Mouse (Mus musculus): ENCODE measurements around the gene Tmprss13.

DNA sequence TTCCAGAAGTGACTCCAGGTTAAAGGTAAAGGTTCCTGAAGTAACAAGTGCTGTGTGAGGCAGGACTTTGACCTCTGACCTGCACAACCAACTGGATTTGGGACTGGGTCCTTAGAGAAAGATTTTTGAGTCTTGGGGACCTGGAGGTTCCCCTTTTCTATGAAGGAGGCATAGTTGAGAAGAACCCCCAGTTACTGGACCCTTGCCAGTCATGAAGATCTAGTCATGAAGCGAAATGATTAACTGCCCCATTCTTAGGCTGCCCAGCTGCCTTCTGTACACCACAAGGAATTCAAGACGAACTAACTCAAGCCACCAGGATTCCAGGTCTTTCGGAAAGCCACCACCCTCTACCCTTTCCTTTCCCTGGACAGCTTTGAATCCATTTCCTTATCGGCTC, 57.5 kb downstream of the Tmprss13 start:
- TF ChIP-seq ZC3H11A (IDR thresholded peaks at IDR 0.05; ENCODE audit: low read depth, low read length): no peak
- TF ChIP-seq TCF12 (IDR thresholded peaks at IDR 0.05; ENCODE audit: low read depth, low read length): no peak
- no peak for TF ChIP-seq EP300 (IDR thresholded peaks at IDR 0.05; ENCODE audit: low read length)
- TF ChIP-seq JUND (conservative IDR thresholded peaks at IDR 0.05; ENCODE audit: low read depth, low read length): no peak
- TF ChIP-seq USF1 (IDR thresholded peaks at IDR 0.05; ENCODE audit: low read depth, low read length): no peak
- no peak for TF ChIP-seq RCOR1 (conservative IDR thresholded peaks at IDR 0.05; ENCODE audit: low read depth, low read length)
- no peak for TF ChIP-seq POLR2A (IDR thresholded peaks at IDR 0.05; ENCODE audit: low read depth, low read length)
- no peak for TF ChIP-seq RAD21 (IDR thresholded peaks at IDR 0.05; ENCODE audit: low read depth, low read length)
- no peak for TF ChIP-seq ELF1 (IDR thresholded peaks at IDR 0.05; ENCODE audit: low read depth, low read length)
- TF ChIP-seq CTCF (conservative IDR thresholded peaks at IDR 0.05 in 1 of 2, IDR thresholded peaks at IDR 0.05 in 1 of 2; ENCODE audit: low read depth in 2 of 2, low read length in 2 of 2): no peak
- no peak for TF ChIP-seq E2F4 (IDR thresholded peaks at IDR 0.05; ENCODE audit: insufficient replicate concordance, low read depth, low read length)
- TF ChIP-seq POLR2AphosphoS2 (IDR thresholded peaks at IDR 0.05; ENCODE audit: low read depth, low read length): no peak

Measured in CH12.LX (cell line).